Mouse (Mus musculus): ENCODE data around the gene Rab3il1. TPM values are rescaled to one million over a fixed set of nuclear protein-coding genes. Genes with fewer than 3 reads are reported as not detected.

The Rab3il1 gene
- polyA plus RNA-seq, 1 experiment: 4.5 TPM

DNA sequence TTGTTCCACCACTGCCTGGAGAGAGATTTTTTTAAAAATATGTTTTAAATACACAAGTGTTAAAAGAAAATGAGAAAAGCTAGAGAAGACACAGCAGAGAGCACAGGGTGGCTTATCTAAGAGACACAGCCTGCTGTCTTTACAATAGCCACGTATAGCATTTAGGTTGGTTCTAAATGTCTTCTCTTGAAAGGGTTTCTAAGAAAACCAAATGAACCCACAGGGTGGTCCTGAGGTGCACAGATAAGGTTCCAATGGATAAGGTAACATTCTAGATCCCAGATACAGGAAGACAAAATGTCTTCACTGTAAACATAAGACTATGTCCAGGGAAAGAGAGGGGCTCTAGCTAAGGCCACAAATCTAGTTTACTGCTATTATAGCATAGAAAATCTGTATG lies 46.0 kb upstream of the Rab3il1 start:
- TF ChIP-seq FOSL1 (IDR thresholded peaks at IDR 0.05; ENCODE audit: insufficient read depth, low read length, poor library complexity, severe bottlenecking): no peak
- TF ChIP-seq MYOG (IDR thresholded peaks at IDR 0.05; ENCODE audit: control insufficient read depth, extremely low read depth, insufficient read length): no peak
- no peak for TF ChIP-seq CTCF (IDR thresholded peaks at IDR 0.05; ENCODE audit: control insufficient read depth, insufficient read depth, insufficient read length)
- TF ChIP-seq USF1 (IDR thresholded peaks at IDR 0.05; ENCODE audit: low read depth): no peak
- no peak for TF ChIP-seq MYOD1 (IDR thresholded peaks at IDR 0.05; ENCODE audit: control insufficient read depth, insufficient read length, low read depth)
- TF ChIP-seq MAX (IDR thresholded peaks at IDR 0.05): no peak
- no peak for TF ChIP-seq CEBPB (IDR thresholded peaks at IDR 0.05; ENCODE audit: low read depth)
- Histone ChIP-seq H3K27me3 (ENCODE audit: control insufficient read depth, insufficient read depth, insufficient read length) (no peaks in the 10 kb centered on the region), H3K79me2 (ENCODE audit: control insufficient read depth, insufficient read depth) (no peaks in the 10 kb centered on the region), H3ac (ENCODE audit: control insufficient read depth, insufficient read length, low read depth) (no peak overlapping the region), H3K4me3 (ENCODE audit: insufficient read depth, poor library complexity, severe bottlenecking) (peak overlapping the region; percentile 22), H3K79me3 (ENCODE audit: low read depth) (no peaks in the 10 kb centered on the region), H3K36me3 (ENCODE audit: control insufficient read depth, insufficient read depth) (no peaks in the 10 kb centered on the region)

DNA sequence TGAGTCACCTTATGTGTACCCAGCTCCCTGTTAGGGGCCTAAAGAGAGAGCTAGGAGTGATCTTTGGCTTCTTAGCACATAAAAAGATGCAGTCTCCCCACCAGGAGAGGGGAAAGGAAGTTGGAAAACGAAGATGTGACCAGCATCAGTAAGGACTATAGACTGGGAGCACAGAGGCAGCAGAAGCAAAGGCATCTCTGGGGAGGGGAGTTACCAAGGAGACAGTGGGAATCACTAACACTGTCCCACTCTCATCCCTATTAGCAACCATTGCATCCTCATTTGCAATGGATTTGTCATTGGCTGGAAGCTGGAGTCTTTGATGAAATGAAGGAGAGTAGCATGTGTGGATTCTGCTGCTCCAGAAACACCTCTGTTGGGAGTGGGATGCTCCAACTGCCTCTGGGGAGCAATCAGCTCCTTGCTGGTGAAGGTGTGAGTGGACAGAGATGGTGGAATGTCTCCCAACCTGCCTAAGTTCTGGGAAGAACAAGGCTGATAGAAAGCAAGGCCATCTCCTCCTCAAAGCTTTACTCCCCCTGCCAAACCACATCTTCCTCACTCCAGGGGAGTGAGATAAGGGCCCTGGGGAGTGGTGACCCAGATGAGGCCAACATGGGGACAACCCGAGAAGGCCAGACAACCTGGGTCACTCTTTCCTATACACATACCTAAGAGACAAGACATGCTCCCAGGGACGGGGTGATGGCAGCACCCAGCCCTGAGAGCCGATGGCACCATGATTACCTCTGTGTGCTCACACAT lies 44.7 kb upstream of the Rab3il1 start:
- H3ac ChIP-seq (ENCODE audit: control insufficient read depth, insufficient read length, low read depth): no peak overlapping the region
- no peaks in the 10 kb centered on the region for H3K79me3 ChIP-seq (ENCODE audit: low read depth)
- TF ChIP-seq MYOD1 (IDR thresholded peaks at IDR 0.05; ENCODE audit: control insufficient read depth, insufficient read length, low read depth) (no peak), MAX (IDR thresholded peaks at IDR 0.05) (no peak), MYOG (IDR thresholded peaks at IDR 0.05; ENCODE audit: control insufficient read depth, extremely low read depth, insufficient read length) (no peak), CEBPB (IDR thresholded peaks at IDR 0.05; ENCODE audit: low read depth) (no peak), FOSL1 (IDR thresholded peaks at IDR 0.05; ENCODE audit: insufficient read depth, low read length, poor library complexity, severe bottlenecking) (no peak), USF1 (IDR thresholded peaks at IDR 0.05; ENCODE audit: low read depth) (no peak), CTCF (IDR thresholded peaks at IDR 0.05; ENCODE audit: control insufficient read depth, insufficient read depth, insufficient read length) (no peak)
- no peaks in the 10 kb centered on the region for H3K79me2 ChIP-seq (ENCODE audit: control insufficient read depth, insufficient read depth)
- H3K36me3 ChIP-seq (ENCODE audit: control insufficient read depth, insufficient read depth): no peaks in the 10 kb centered on the region
- no peaks in the 10 kb centered on the region for H3K27me3 ChIP-seq (ENCODE audit: control insufficient read depth, insufficient read depth, insufficient read length)
- H3K4me3 ChIP-seq (ENCODE audit: insufficient read depth, poor library complexity, severe bottlenecking): no peak overlapping the region

DNA sequence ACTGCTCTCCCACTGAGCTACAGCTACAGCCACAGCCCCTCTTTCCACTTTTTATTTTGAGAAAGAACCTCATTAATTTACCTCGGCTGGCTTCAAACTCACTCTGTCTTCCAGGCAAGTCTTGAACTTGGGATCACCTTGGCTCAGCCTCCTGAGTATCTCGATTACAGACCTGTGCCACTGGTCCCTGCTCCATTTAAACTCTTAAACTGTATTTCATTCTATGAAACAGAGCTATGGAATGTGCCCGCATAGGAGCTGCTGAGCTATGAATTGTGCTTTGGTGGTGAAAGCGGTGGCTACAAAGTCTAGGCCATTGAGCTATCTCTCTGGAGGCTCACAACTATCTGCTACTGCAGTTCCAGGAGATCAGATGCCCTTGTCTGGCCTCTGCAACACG lies 43.5 kb upstream of the Rab3il1 start:
- H3K79me2 ChIP-seq (ENCODE audit: control insufficient read depth, insufficient read depth): no peaks in the 10 kb centered on the region
- no peaks in the 10 kb centered on the region for H3K79me3 ChIP-seq (ENCODE audit: low read depth)
- H3ac ChIP-seq (ENCODE audit: control insufficient read depth, insufficient read length, low read depth): no peak overlapping the region
- H3K36me3 ChIP-seq (ENCODE audit: control insufficient read depth, insufficient read depth): no peaks in the 10 kb centered on the region
- TF ChIP-seq CEBPB (IDR thresholded peaks at IDR 0.05; ENCODE audit: low read depth) (no peak), CTCF (IDR thresholded peaks at IDR 0.05; ENCODE audit: control insufficient read depth, insufficient read depth, insufficient read length) (no peak), USF1 (IDR thresholded peaks at IDR 0.05; ENCODE audit: low read depth) (no peak), MYOD1 (IDR thresholded peaks at IDR 0.05; ENCODE audit: control insufficient read depth, insufficient read length, low read depth) (no peak), MYOG (IDR thresholded peaks at IDR 0.05; ENCODE audit: control insufficient read depth, extremely low read depth, insufficient read length) (no peak), MAX (IDR thresholded peaks at IDR 0.05) (no peak), FOSL1 (IDR thresholded peaks at IDR 0.05; ENCODE audit: insufficient read depth, low read length, poor library complexity, severe bottlenecking) (no peak)
- H3K4me3 ChIP-seq (ENCODE audit: insufficient read depth, poor library complexity, severe bottlenecking): no peak overlapping the region
- H3K27me3 ChIP-seq (ENCODE audit: control insufficient read depth, insufficient read depth, insufficient read length): no peaks in the 10 kb centered on the region

DNA sequence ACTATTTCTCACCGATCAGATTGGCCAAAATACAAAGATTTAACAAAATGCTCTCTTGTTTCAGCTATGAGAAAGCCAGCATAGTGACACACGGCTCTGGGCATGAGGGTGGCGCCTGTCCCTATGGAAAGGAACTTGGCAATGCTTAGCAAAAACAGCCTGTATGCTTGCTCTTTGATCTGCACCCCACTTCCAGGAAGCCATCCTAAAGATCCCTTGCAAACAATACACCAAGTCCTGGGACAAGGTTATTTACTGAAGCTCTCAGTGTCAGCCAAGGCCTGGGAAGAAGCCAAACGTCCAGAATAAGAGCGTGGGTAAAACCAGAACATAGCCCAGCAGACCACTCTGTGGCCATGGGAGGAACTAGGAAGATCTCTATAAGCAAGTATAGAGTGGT lies 40.7 kb upstream of the Rab3il1 start:
- no peaks in the 10 kb centered on the region for H3K27me3 ChIP-seq (ENCODE audit: control insufficient read depth, insufficient read depth, insufficient read length)
- no peak overlapping the region for H3K4me3 ChIP-seq (ENCODE audit: insufficient read depth, poor library complexity, severe bottlenecking)
- no peaks in the 10 kb centered on the region for H3K79me2 ChIP-seq (ENCODE audit: control insufficient read depth, insufficient read depth)
- H3ac ChIP-seq (ENCODE audit: control insufficient read depth, insufficient read length, low read depth): no peak overlapping the region
- H3K36me3 ChIP-seq (ENCODE audit: control insufficient read depth, insufficient read depth): no peaks in the 10 kb centered on the region
- no peaks in the 10 kb centered on the region for H3K79me3 ChIP-seq (ENCODE audit: low read depth)
- TF ChIP-seq USF1 (IDR thresholded peaks at IDR 0.05; ENCODE audit: low read depth) (no peak), CEBPB (IDR thresholded peaks at IDR 0.05; ENCODE audit: low read depth) (no peak), MYOD1 (IDR thresholded peaks at IDR 0.05; ENCODE audit: control insufficient read depth, insufficient read length, low read depth) (no peak), MYOG (IDR thresholded peaks at IDR 0.05; ENCODE audit: control insufficient read depth, extremely low read depth, insufficient read length) (no peak), FOSL1 (IDR thresholded peaks at IDR 0.05; ENCODE audit: insufficient read depth, low read length, poor library complexity, severe bottlenecking) (no peak), CTCF (IDR thresholded peaks at IDR 0.05; ENCODE audit: control insufficient read depth, insufficient read depth, insufficient read length) (no peak), MAX (IDR thresholded peaks at IDR 0.05) (no peak)

DNA sequence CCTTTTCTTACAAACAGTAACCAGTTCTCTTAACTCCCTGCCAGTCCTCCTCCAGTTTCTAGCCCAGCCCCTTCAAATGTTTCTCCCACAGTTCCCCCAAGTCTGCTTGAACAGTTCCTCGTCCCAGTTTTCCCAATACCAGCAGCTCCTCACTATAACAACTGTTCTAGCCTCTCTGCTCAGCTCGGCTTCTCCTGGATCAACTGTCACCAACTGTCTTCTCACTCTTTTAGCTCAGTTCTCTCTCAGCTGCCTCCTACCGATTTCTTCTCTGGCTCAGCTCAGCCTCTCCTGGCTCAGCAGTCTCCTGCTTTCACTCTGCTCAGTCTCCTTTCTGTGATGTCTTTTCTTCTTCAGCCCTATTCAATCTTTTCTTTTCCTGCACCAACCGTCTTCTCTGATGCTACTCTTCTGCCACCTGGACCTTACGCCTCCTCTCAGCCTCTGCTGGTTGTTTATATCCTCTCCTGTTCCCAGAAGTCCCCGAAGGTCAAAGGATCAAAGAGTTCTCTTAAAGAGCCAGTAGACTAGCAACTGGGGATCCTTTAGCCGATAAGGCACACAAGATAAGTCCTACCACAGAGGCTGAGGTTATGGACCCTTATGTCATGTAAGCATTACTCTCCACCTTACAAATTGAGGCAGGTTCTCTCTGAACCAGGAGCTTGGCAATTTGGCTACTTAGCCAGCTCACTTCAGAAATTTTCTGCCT lies 37.1 kb upstream of the Rab3il1 start:
- Histone ChIP-seq H3K36me3 (ENCODE audit: control insufficient read depth, insufficient read depth) (no peaks in the 10 kb centered on the region), H3K27me3 (ENCODE audit: control insufficient read depth, insufficient read depth, insufficient read length) (no peaks in the 10 kb centered on the region), H3K79me2 (ENCODE audit: control insufficient read depth, insufficient read depth) (no peaks in the 10 kb centered on the region), H3K4me3 (ENCODE audit: insufficient read depth, poor library complexity, severe bottlenecking) (no peak overlapping the region), H3ac (ENCODE audit: control insufficient read depth, insufficient read length, low read depth) (no peak overlapping the region), H3K79me3 (ENCODE audit: low read depth) (no peaks in the 10 kb centered on the region)
- TF ChIP-seq CEBPB (IDR thresholded peaks at IDR 0.05; ENCODE audit: low read depth): no peak
- no peak for TF ChIP-seq FOSL1 (IDR thresholded peaks at IDR 0.05; ENCODE audit: insufficient read depth, low read length, poor library complexity, severe bottlenecking)
- no peak for TF ChIP-seq MYOD1 (IDR thresholded peaks at IDR 0.05; ENCODE audit: control insufficient read depth, insufficient read length, low read depth)
- TF ChIP-seq USF1 (IDR thresholded peaks at IDR 0.05; ENCODE audit: low read depth): no peak
- no peak for TF ChIP-seq MYOG (IDR thresholded peaks at IDR 0.05; ENCODE audit: control insufficient read depth, extremely low read depth, insufficient read length)
- no peak for TF ChIP-seq MAX (IDR thresholded peaks at IDR 0.05)
- TF ChIP-seq CTCF (IDR thresholded peaks at IDR 0.05; ENCODE audit: control insufficient read depth, insufficient read depth, insufficient read length): no peak

Measured in C2C12 (cell line).